Mouse (Mus musculus): ENCODE data around the gene Auts2. TPM values are rescaled to one million over a fixed set of nuclear protein-coding genes. Genes with fewer than 3 reads are reported as not detected.

Auts2 gene
- polyA plus RNA-seq, 1 experiment from 2014 or later: 42.4 TPM

DNA sequence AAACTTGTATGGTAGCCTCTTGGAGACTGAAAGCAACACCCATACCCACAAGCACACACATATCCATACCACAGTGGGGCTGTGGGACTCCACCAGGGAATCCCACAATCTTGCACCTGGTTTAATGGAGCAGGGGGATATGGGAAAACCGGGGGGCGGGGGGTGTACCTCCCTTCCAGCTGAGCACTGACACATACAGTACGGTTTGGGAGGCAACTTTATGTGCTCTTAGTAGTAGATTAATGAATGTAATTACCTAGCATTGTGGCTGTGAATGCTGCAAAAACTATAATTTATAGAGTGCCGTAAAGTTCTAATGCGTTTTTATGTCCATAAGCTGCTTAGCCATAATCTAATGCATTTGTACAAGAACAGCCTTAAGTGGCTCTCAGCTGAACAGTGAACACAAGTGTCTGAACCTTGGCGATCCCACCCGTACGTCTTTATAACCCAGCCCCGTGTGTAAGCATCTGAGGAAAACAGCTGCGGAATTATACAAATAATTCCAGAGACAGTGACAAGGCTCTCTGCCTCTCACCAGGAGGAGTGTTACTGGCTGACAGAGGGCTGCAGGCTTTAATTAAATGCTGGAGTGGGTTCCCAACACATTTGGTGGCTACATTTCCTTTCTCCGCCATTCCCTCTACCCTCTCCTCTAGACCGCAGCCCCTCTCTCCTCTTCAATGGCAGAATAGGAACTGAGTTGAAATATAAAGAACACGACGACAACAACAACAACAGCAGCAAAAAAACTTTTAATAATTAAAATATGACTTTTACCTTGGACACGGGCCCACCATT lies 268.8 kb downstream of the Auts2 start:
- 91% methylated on average over 15 of the region's 15 CpGs for WGBS
- peaks cover 16% of the 10 kb centered on the region for H3K4me1 ChIP-seq
- DNase-seq (ENCODE audit: extremely low spot score, low spot score): no peak
- no peak overlapping the region for H3K4me3 ChIP-seq
- H3K9me3 ChIP-seq: no peaks in the 10 kb centered on the region
- no peak overlapping the region for H3K27ac ChIP-seq
- no peaks in the 10 kb centered on the region for H3K36me3 ChIP-seq (replicated peaks)
- no peaks in the 10 kb centered on the region for H3K27me3 ChIP-seq (ENCODE audit: poor library complexity, severe bottlenecking)

- H3K27ac ChIP-seq: no peak overlapping the region
- no peaks in the 10 kb centered on the region for H3K36me3 ChIP-seq (replicated peaks)
- no peak for DNase-seq (ENCODE audit: extremely low spot score, low spot score)
- 93% methylated on average over 4 of the region's 4 CpGs for WGBS
- peaks cover 31% of the 10 kb centered on the region for H3K4me1 ChIP-seq
- H3K4me3 ChIP-seq: no peak overlapping the region
- no peaks in the 10 kb centered on the region for H3K9me3 ChIP-seq
- 0 out of 2 replicates have a peak, but pooled peaks cover under 1% of the 10 kb centered on the region for H3K27me3 ChIP-seq (ENCODE audit: poor library complexity, severe bottlenecking)
Observed at GRCm38 (mm10) chr5:132272132-132272531, 271.0 kb downstream of the Auts2 start.

GRCm38 (mm10) chr5:132270896-132271295 lies 272.2 kb downstream of the Auts2 start:
- peaks cover 9% of the 10 kb centered on the region; the same call in 1 of the 2 replicates for H3K27me3 ChIP-seq (ENCODE audit: poor library complexity, severe bottlenecking)
- no peak overlapping the region for H3K27ac ChIP-seq
- no peaks in the 10 kb centered on the region for H3K9me3 ChIP-seq
- H3K4me1 ChIP-seq: peaks cover 40% of the 10 kb centered on the region
- no peaks in the 10 kb centered on the region for H3K36me3 ChIP-seq (replicated peaks)
- H3K4me3 ChIP-seq: no peak overlapping the region
- WGBS: 91% methylated on average over 1 of the region's 1 CpGs
- DNase-seq (ENCODE audit: extremely low spot score, low spot score): no peak

- DNase-seq (ENCODE audit: extremely low spot score, low spot score): no peak
- Histone ChIP-seq H3K36me3 (replicated peaks) (no peaks in the 10 kb centered on the region), H3K27me3 (ENCODE audit: poor library complexity, severe bottlenecking) (peaks cover 9% of the 10 kb centered on the region; the same call in 1 of the 2 replicates), H3K4me3 (no peak overlapping the region), H3K9me3 (no peaks in the 10 kb centered on the region), H3K4me1 (peaks cover 49% of the 10 kb centered on the region), H3K27ac (no peak overlapping the region)
- WGBS: 93% methylated on average over 3 of the region's 3 CpGs
Observed at GRCm38 (mm10) chr5:132270074-132270473, 273.1 kb downstream of the Auts2 start.

GRCm38 (mm10) chr5:132268351-132268967 lies 274.7 kb downstream of the Auts2 start:
- no peaks in the 10 kb centered on the region for H3K36me3 ChIP-seq (replicated peaks)
- H3K4me1 ChIP-seq: peaks cover 55% of the 10 kb centered on the region
- no peak for DNase-seq (ENCODE audit: extremely low spot score, low spot score)
- 32% methylated on average over 6 of the region's 6 CpGs for WGBS
- no peak overlapping the region for H3K4me3 ChIP-seq
- H3K27ac ChIP-seq: peak overlapping the region; percentile 53; the same call in 1 of the 2 replicates
- H3K9me3 ChIP-seq: no peaks in the 10 kb centered on the region
- peaks cover 9% of the 10 kb centered on the region; the same call in 1 of the 2 replicates for H3K27me3 ChIP-seq (ENCODE audit: poor library complexity, severe bottlenecking)

DNA sequence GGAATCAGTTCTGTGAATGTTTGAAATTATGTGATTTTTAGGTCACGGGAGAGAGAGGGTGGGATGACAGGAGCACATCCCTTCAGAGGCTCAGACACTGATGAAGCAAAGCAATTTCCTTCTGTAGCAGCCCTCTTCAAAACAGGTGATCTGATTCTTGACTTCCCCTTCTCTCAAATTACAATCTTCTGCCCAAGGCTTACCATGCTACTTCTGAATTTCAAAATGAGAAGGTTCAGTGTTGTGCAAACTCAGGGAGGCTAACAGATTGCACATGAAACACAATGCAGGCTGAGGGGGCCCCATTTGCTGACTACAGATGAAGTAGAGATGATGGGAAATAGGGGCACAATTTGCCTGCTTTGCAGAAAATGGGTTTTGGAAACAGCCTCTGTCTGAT lies 278.1 kb downstream of the Auts2 start:
- Histone ChIP-seq H3K27me3 (ENCODE audit: poor library complexity, severe bottlenecking) (peaks cover 9% of the 10 kb centered on the region; the same call in 1 of the 2 replicates), H3K27ac (no peak overlapping the region)

GRCm38 (mm10) chr5:132261750-132262149 lies 281.4 kb downstream of the Auts2 start:
- H3K27ac ChIP-seq: no peak overlapping the region
- WGBS: 85% methylated on average over 1 of the region's 1 CpGs
- no peak overlapping the region for H3K4me3 ChIP-seq
- H3K36me3 ChIP-seq (replicated peaks): peaks cover 16% of the 10 kb centered on the region
- no peaks in the 10 kb centered on the region for H3K9me3 ChIP-seq
- peaks cover 35% of the 10 kb centered on the region for H3K4me1 ChIP-seq
- H3K27me3 ChIP-seq (ENCODE audit: poor library complexity, severe bottlenecking): peaks cover 4% of the 10 kb centered on the region; the same call in 1 of the 2 replicates
- DNase-seq (ENCODE audit: extremely low spot score, low spot score): no peak

More for the DNA sequence above, 278.1 kb downstream of the Auts2 start:
- 52% methylated on average over 1 of the region's 1 CpGs for WGBS
- DNase-seq (ENCODE audit: extremely low spot score, low spot score): no peak
- H3K36me3 ChIP-seq (replicated peaks): no peaks in the 10 kb centered on the region
- no peak overlapping the region for H3K4me3 ChIP-seq
- H3K9me3 ChIP-seq: no peaks in the 10 kb centered on the region
- peaks cover 48% of the 10 kb centered on the region for H3K4me1 ChIP-seq

GRCm38 (mm10) chr5:132258882-132259281 lies 284.3 kb downstream of the Auts2 start:
- H3K9me3 ChIP-seq: no peaks in the 10 kb centered on the region
- peaks cover 19% of the 10 kb centered on the region for H3K36me3 ChIP-seq (replicated peaks)
- no peak overlapping the region for H3K27ac ChIP-seq
- H3K27me3 ChIP-seq (ENCODE audit: poor library complexity, severe bottlenecking): no peaks in the 10 kb centered on the region
- H3K4me3 ChIP-seq: no peak overlapping the region
- peaks cover 11% of the 10 kb centered on the region for H3K4me1 ChIP-seq
- DNase-seq (ENCODE audit: extremely low spot score, low spot score): no peak
- WGBS: 94% methylated on average over 11 of the region's 11 CpGs

DNA sequence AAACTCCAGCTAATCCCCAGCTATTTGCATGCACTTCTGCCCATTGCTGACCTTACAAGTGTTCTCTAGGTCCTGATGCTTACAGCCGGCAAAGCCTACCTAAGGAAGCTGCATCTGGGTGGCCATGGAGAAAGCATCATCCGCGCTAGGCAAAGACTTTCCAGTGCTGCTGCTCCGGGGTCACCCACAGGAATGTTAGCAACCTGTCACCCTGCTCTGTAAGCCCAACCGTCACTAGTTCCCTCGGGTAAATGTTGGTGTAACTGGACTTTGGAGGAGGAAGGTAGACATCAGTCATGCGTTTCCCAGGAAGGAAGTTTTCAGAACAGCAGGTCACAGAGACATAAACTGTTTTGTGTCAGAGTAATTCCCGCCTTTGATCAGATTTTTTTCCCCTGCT lies 287.6 kb downstream of the Auts2 start:
- no peak overlapping the region for H3K27ac ChIP-seq
- no peak for DNase-seq (ENCODE audit: extremely low spot score, low spot score)
- no peaks in the 10 kb centered on the region for H3K27me3 ChIP-seq (ENCODE audit: poor library complexity, severe bottlenecking)
- 84% methylated on average over 8 of the region's 8 CpGs for WGBS
- H3K9me3 ChIP-seq: no peaks in the 10 kb centered on the region
- no peak overlapping the region for H3K4me3 ChIP-seq
- H3K4me1 ChIP-seq: peaks cover 18% of the 10 kb centered on the region
- H3K36me3 ChIP-seq (replicated peaks): peaks cover 19% of the 10 kb centered on the region

- Histone ChIP-seq H3K4me3 (no peak overlapping the region), H3K9me3 (no peaks in the 10 kb centered on the region), H3K36me3 (replicated peaks) (no peaks in the 10 kb centered on the region), H3K4me1 (peaks cover 24% of the 10 kb centered on the region), H3K27me3 (ENCODE audit: poor library complexity, severe bottlenecking) (no peaks in the 10 kb centered on the region), H3K27ac (no peak overlapping the region)
- DNase-seq (ENCODE audit: extremely low spot score, low spot score): no peak
- 87% methylated on average over 11 of the region's 11 CpGs for WGBS
Observed at GRCm38 (mm10) chr5:132249523-132249922, 293.6 kb downstream of the Auts2 start.

- H3K9me3 ChIP-seq: no peaks in the 10 kb centered on the region
- no peaks in the 10 kb centered on the region for H3K27me3 ChIP-seq (ENCODE audit: poor library complexity, severe bottlenecking)
- DNase-seq (ENCODE audit: extremely low spot score, low spot score): no peak
- WGBS: 89% methylated on average over 7 of the region's 7 CpGs
- H3K36me3 ChIP-seq (replicated peaks): no peaks in the 10 kb centered on the region
- H3K4me1 ChIP-seq: peaks cover 24% of the 10 kb centered on the region
- no peak overlapping the region for H3K27ac ChIP-seq
- H3K4me3 ChIP-seq: no peak overlapping the region
Observed at GRCm38 (mm10) chr5:132248069-132248468, 295.1 kb downstream of the Auts2 start.

DNA sequence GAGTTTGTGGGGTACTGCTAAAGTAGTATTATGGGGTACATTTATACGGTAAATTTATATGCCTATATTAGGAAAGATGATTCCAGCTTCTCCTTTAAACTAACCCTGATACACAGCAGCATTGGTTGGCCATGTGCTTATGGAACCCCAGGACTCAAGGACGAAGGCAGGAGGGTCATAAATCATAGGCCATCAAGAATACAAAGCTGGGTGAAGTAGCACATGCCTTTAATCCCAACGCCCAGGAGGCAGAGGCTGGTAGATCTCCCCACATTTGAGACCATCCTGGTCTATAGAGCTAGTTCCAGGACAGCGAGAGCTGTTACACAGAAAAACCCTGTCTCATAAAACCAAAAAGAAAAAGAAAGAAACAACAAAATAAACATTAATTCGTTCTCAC lies 307.7 kb downstream of the Auts2 start:
- 83% methylated on average over 5 of the region's 5 CpGs for WGBS
- Histone ChIP-seq H3K27ac (no peak overlapping the region), H3K4me1 (peaks cover 23% of the 10 kb centered on the region), H3K27me3 (ENCODE audit: poor library complexity, severe bottlenecking) (no peaks in the 10 kb centered on the region), H3K4me3 (no peak overlapping the region), H3K36me3 (replicated peaks) (no peaks in the 10 kb centered on the region), H3K9me3 (no peaks in the 10 kb centered on the region)
- no peak for DNase-seq (ENCODE audit: extremely low spot score, low spot score)

- Histone ChIP-seq H3K27ac (no peak overlapping the region), H3K27me3 (ENCODE audit: poor library complexity, severe bottlenecking) (no peaks in the 10 kb centered on the region), H3K9me3 (no peaks in the 10 kb centered on the region), H3K4me1 (peaks cover 32% of the 10 kb centered on the region), H3K4me3 (no peak overlapping the region), H3K36me3 (replicated peaks) (no peaks in the 10 kb centered on the region)
- DNase-seq (ENCODE audit: extremely low spot score, low spot score): no peak
- 86% methylated on average over 7 of the region's 7 CpGs for WGBS
Observed at GRCm38 (mm10) chr5:132234471-132234870, 308.7 kb downstream of the Auts2 start.

Data from forebrain, embryonic 10.5 days (tissue).